Mouse (Mus musculus): Measurements from ENCODE around the gene Icam5. TPM values are rescaled to one million over a fixed set of nuclear protein-coding genes. Genes with fewer than 3 reads are reported as not detected.

The Icam5 gene
- polyA plus RNA-seq, 1 experiment: 1.0 TPM

DNA sequence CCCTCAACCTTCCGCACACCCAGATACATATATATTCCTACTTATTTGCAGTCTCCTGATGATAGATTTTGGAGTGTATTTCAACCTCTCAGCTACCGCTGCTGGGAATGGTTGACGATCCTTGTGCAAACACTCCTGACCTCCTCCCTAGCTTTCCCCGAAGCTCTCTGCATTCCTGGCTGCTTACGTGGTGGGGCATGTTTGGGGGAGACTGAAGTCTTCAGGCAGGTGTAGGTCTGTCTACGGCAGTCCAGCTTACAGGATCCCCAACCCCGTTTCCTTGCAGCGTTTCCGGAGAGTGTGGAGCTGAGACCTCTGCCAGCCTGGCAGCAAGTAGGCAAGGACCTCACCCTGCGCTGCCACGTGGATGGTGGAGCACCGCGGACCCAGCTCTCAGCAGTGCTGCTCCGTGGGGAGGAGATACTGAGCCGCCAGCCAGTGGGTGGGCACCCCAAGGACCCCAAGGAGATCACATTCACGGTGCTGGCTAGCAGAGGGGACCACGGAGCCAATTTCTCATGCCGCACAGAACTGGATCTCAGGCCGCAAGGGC, 6.5 kb upstream of the Icam5 start:
- Histone ChIP-seq H3K4me3 (ENCODE audit: insufficient read depth, low read length) (no peak overlapping the region), H3K27ac (ENCODE audit: insufficient read depth, low read length) (no peak overlapping the region)

GRCm38 (mm10) chr9:21026849-21027248, 5.0 kb upstream of the Icam5 start:
- no peak overlapping the region for H3K4me3 ChIP-seq (ENCODE audit: insufficient read depth, low read length)
- H3K4me1 ChIP-seq (ENCODE audit: control insufficient read depth, insufficient read depth, low read length): no peaks in the 10 kb centered on the region
- H3K27ac ChIP-seq (ENCODE audit: insufficient read depth, low read length): no peak overlapping the region
- TF ChIP-seq CTCF (IDR thresholded peaks at IDR 0.05; ENCODE audit: borderline replicate concordance, insufficient read depth, low read length): no peak
- no peak for TF ChIP-seq POLR2A (IDR thresholded peaks at IDR 0.05; ENCODE audit: low read depth, low read length)

More for the DNA sequence above, 6.5 kb upstream of the Icam5 start:
- TF ChIP-seq POLR2A (IDR thresholded peaks at IDR 0.05; ENCODE audit: low read depth, low read length) (no peak), CTCF (IDR thresholded peaks at IDR 0.05; ENCODE audit: borderline replicate concordance, insufficient read depth, low read length) (no peak)
- H3K4me1 ChIP-seq (ENCODE audit: control insufficient read depth, insufficient read depth, low read length): no peaks in the 10 kb centered on the region

GRCm38 (mm10) chr9:21027774-21028290, 4.0 kb upstream of the Icam5 start:
- no peak for TF ChIP-seq POLR2A (IDR thresholded peaks at IDR 0.05; ENCODE audit: low read depth, low read length)
- TF ChIP-seq CTCF (IDR thresholded peaks at IDR 0.05; ENCODE audit: borderline replicate concordance, insufficient read depth, low read length): no peak
- Histone ChIP-seq H3K4me1 (ENCODE audit: control insufficient read depth, insufficient read depth, low read length) (no peaks in the 10 kb centered on the region), H3K4me3 (ENCODE audit: insufficient read depth, low read length) (no peak overlapping the region), H3K27ac (ENCODE audit: insufficient read depth, low read length) (no peak overlapping the region)

DNA sequence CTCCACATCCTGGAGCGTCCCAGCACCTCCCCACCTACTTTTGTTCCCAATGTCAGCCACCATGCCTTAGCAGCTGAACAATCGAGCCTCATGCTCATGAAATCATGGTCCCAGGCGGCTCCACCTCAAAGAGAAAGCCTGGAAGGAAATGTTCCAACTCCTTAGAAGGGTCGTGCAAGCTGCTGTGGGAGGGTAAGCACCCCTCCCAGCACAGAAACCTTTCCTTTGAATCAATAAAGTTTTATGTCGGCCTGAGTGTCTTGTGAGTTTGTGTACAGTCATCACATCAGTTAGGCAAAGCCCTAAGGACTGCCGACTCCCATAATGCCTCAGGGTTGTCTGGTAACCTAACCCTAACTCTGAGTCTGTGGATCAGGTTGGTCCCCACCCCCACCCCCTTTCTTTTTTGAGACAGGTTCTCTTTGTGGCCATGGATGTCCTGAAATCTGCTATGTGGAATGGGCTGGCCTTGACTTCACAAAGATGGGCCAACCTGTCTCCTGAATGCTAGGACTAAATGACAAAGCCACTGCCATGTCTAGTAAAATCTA, 3.2 kb upstream of the Icam5 start:
- Histone ChIP-seq H3K4me1 (ENCODE audit: control insufficient read depth, insufficient read depth, low read length) (no peaks in the 10 kb centered on the region), H3K4me3 (ENCODE audit: insufficient read depth, low read length) (no peak overlapping the region), H3K27ac (ENCODE audit: insufficient read depth, low read length) (no peak overlapping the region)
- TF ChIP-seq POLR2A (IDR thresholded peaks at IDR 0.05; ENCODE audit: low read depth, low read length) (no peak), CTCF (IDR thresholded peaks at IDR 0.05; ENCODE audit: borderline replicate concordance, insufficient read depth, low read length) (no peak)

GRCm38 (mm10) chr9:21029291-21030054, 2.4 kb upstream of the Icam5 start, which contains the start of gene Icam4:
Gene Icam4, plus strand, starts transcription at chr9:21029373.
- TF ChIP-seq CTCF (IDR thresholded peaks at IDR 0.05; ENCODE audit: borderline replicate concordance, insufficient read depth, low read length) (peak; percentile 68), POLR2A (IDR thresholded peaks at IDR 0.05; ENCODE audit: low read depth, low read length) (no peak)
- H3K4me3 ChIP-seq (ENCODE audit: insufficient read depth, low read length): no peak within 1 kb of the TSS
- H3K4me1 ChIP-seq (ENCODE audit: control insufficient read depth, insufficient read depth, low read length): no peaks in the 10 kb centered on the region
- H3K27ac ChIP-seq (ENCODE audit: insufficient read depth, low read length): no peak within 1 kb of the TSS

GRCm38 (mm10) chr9:21030055-21030600, 1.7 kb upstream of the Icam5 start:
- Histone ChIP-seq H3K4me3 (ENCODE audit: insufficient read depth, low read length) (no peak overlapping the region), H3K27ac (ENCODE audit: insufficient read depth, low read length) (no peak overlapping the region), H3K4me1 (ENCODE audit: control insufficient read depth, insufficient read depth, low read length) (no peaks in the 10 kb centered on the region)
- TF ChIP-seq CTCF (IDR thresholded peaks at IDR 0.05; ENCODE audit: borderline replicate concordance, insufficient read depth, low read length) (no peak), POLR2A (IDR thresholded peaks at IDR 0.05; ENCODE audit: low read depth, low read length) (no peak)

DNA sequence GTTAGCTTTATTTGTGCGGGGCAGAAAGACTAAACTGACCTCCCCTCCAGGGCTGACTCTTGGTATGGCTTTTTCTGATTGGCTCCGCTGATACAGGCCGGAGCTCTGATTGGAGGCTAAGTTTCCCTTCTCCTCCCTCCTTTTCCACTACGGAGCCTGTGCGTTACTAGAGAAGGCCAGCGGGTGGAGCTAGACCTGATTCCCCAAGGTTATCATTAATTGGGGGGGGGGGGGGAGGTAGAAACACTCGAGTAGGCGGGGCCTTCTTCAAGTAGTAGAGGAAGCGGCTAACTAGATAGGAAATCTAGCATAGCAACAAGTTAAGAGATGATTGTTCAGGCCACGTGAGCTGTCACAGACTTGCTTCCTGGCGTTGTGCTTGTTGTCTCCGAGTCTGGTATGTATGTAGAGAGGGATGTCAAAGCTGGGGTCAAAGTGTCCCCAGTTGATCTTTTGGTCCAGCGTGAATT, 1.1 kb upstream of the Icam5 start:
- Histone ChIP-seq H3K27ac (ENCODE audit: insufficient read depth, low read length) (peak overlapping the region; percentile 34; the same call in 1 of the 2 replicates), H3K4me3 (ENCODE audit: insufficient read depth, low read length) (peak overlapping the region; percentile 49), H3K4me1 (ENCODE audit: control insufficient read depth, insufficient read depth, low read length) (no peaks in the 10 kb centered on the region)
- TF ChIP-seq CTCF (IDR thresholded peaks at IDR 0.05; ENCODE audit: borderline replicate concordance, insufficient read depth, low read length) (no peak), POLR2A (IDR thresholded peaks at IDR 0.05; ENCODE audit: low read depth, low read length) (no peak)

DNA sequence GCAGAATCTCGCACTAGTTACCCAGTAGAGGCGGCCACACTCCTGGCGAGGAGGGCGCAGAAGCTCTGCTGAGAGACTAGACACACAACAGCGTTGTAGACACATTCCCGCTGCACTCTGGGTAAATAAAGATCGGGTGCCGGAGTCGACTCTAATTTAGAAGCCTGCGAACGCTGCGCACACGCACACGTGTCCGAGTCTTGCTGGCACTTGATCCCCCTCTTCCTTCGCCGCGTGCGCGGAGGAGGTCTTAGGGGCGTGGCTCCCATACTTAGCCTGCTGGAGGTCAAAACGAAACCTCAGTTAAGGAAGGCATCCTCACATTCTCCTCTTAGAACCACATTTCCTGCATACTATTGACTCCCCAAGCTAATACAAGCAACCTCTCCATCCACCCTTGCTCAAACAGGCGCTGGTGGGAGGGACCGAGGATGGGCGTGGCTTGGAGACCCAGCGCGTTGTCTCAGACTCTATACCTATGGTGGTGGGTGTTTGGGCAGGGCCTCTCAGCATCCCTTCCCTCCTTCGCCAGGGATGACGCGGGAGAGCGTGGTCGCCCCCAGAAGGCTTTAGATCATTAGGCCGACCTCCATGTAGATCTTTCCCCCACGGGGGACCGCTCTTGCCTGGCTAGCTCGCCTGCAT, 500 bp upstream of the Icam5 start:
- TF ChIP-seq POLR2A (IDR thresholded peaks at IDR 0.05; ENCODE audit: low read depth, low read length) (peak; percentile 55), CTCF (IDR thresholded peaks at IDR 0.05; ENCODE audit: borderline replicate concordance, insufficient read depth, low read length) (no peak)

GRCm38 (mm10) chr9:21032491-21032890, 618 bp downstream of the Icam5 start:
- Histone ChIP-seq H3K27ac (ENCODE audit: insufficient read depth, low read length) (no peak overlapping the region), H3K4me3 (ENCODE audit: insufficient read depth, low read length) (peak overlapping the region; percentile 49), H3K4me1 (ENCODE audit: control insufficient read depth, insufficient read depth, low read length) (peaks cover 3% of the 10 kb centered on the region; the same call in 1 of the 2 replicates)
- no peak for TF ChIP-seq CTCF (IDR thresholded peaks at IDR 0.05; ENCODE audit: borderline replicate concordance, insufficient read depth, low read length)
- TF ChIP-seq POLR2A (IDR thresholded peaks at IDR 0.05; ENCODE audit: low read depth, low read length): no peak

More for the DNA sequence above, 500 bp upstream of the Icam5 start:
- no peaks in the 10 kb centered on the region for H3K4me1 ChIP-seq (ENCODE audit: control insufficient read depth, insufficient read depth, low read length)
- H3K4me3 ChIP-seq (ENCODE audit: insufficient read depth, low read length): peak overlapping the region; percentile 49
- H3K27ac ChIP-seq (ENCODE audit: insufficient read depth, low read length): peak overlapping the region; percentile 34; the same call in 1 of the 2 replicates

Measured in embryonic fibroblast, embryonic 13.5 days (primary cell).